Mouse (Mus musculus): ENCODE data around the gene Lrrfip1. TPM values are rescaled to one million over a fixed set of nuclear protein-coding genes. Genes with fewer than 3 reads are reported as not detected.

Gene Lrrfip1
- polyA plus RNA-seq, 1 experiment: 74.1 TPM

DNA sequence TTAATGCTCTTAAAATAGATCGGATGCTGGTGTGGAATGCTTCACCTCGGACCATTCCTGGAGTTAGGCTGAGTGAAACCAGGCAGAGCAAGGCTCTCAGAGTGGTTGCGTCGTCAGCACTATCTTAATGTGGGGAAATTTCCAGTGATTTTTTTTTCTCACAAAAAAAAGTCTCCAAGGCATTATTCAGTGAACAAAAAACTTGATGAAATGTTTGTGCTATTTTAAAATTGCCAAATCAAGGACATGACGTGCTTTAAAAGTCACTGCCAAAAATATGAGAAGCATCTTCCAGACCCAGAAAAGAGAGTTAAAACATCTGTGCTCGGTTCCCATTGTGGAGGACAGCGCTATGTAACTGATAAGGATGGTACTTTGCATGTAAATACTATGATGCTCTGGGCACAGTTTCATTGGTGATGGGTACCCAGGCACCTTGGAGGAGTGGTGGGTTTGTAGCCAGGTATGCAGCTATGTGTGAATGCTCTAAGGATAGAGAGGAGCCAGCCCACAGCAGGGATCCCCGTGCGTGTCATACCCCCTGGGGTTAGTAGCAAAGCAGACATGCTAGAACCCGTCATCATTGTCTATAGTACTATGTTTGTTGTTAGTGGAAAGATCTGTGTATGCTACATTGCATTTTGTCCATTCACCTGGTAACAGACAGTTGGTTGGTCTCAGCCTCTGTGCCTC lies 17.8 kb upstream of the Lrrfip1 start:
- no peak for TF ChIP-seq MAX (IDR thresholded peaks at IDR 0.05)
- TF ChIP-seq CTCF (IDR thresholded peaks at IDR 0.05; ENCODE audit: control insufficient read depth, insufficient read depth, insufficient read length): no peak
- TF ChIP-seq FOSL1 (IDR thresholded peaks at IDR 0.05; ENCODE audit: insufficient read depth, low read length, poor library complexity, severe bottlenecking): no peak
- no peak for TF ChIP-seq MYOD1 (IDR thresholded peaks at IDR 0.05; ENCODE audit: control insufficient read depth, insufficient read length, low read depth)
- no peak for TF ChIP-seq MYOG (IDR thresholded peaks at IDR 0.05; ENCODE audit: control insufficient read depth, extremely low read depth, insufficient read length)
- no peak for TF ChIP-seq USF1 (IDR thresholded peaks at IDR 0.05; ENCODE audit: low read depth)
- no peak for TF ChIP-seq CEBPB (IDR thresholded peaks at IDR 0.05; ENCODE audit: low read depth)
- no peak overlapping the region for H3K4me3 ChIP-seq (ENCODE audit: insufficient read depth, poor library complexity, severe bottlenecking)
- no peak overlapping the region for H3ac ChIP-seq (ENCODE audit: control insufficient read depth, insufficient read length, low read depth)
- no peaks in the 10 kb centered on the region for H3K27me3 ChIP-seq (ENCODE audit: control insufficient read depth, insufficient read depth, insufficient read length)
- no peaks in the 10 kb centered on the region for H3K36me3 ChIP-seq (ENCODE audit: control insufficient read depth, insufficient read depth)
- no peaks in the 10 kb centered on the region for H3K79me2 ChIP-seq (ENCODE audit: control insufficient read depth, insufficient read depth)
- H3K79me3 ChIP-seq (ENCODE audit: low read depth): no peaks in the 10 kb centered on the region

- Histone ChIP-seq H3ac (ENCODE audit: control insufficient read depth, insufficient read length, low read depth) (no peak overlapping the region), H3K27me3 (ENCODE audit: control insufficient read depth, insufficient read depth, insufficient read length) (no peaks in the 10 kb centered on the region), H3K79me2 (ENCODE audit: control insufficient read depth, insufficient read depth) (no peaks in the 10 kb centered on the region), H3K4me3 (ENCODE audit: insufficient read depth, poor library complexity, severe bottlenecking) (no peak overlapping the region), H3K36me3 (ENCODE audit: control insufficient read depth, insufficient read depth) (no peaks in the 10 kb centered on the region), H3K79me3 (ENCODE audit: low read depth) (no peaks in the 10 kb centered on the region)
- TF ChIP-seq MYOD1 (IDR thresholded peaks at IDR 0.05; ENCODE audit: control insufficient read depth, insufficient read length, low read depth) (no peak), CEBPB (IDR thresholded peaks at IDR 0.05; ENCODE audit: low read depth) (no peak), USF1 (IDR thresholded peaks at IDR 0.05; ENCODE audit: low read depth) (no peak), MAX (IDR thresholded peaks at IDR 0.05) (no peak)
Measured at GRCm38 (mm10) chr1:90981346-90981745, 17.2 kb upstream of the Lrrfip1 start.

- Histone ChIP-seq H3K79me3 (ENCODE audit: low read depth) (peaks cover 19% of the 10 kb centered on the region), H3ac (ENCODE audit: control insufficient read depth, insufficient read length, low read depth) (no peak overlapping the region), H3K36me3 (ENCODE audit: control insufficient read depth, insufficient read depth) (no peaks in the 10 kb centered on the region), H3K4me3 (ENCODE audit: insufficient read depth, poor library complexity, severe bottlenecking) (no peak overlapping the region), H3K27me3 (ENCODE audit: control insufficient read depth, insufficient read depth, insufficient read length) (no peaks in the 10 kb centered on the region), H3K79me2 (ENCODE audit: control insufficient read depth, insufficient read depth) (peaks cover 24% of the 10 kb centered on the region)
- TF ChIP-seq MAX (IDR thresholded peaks at IDR 0.05): no peak
- no peak for TF ChIP-seq MYOD1 (IDR thresholded peaks at IDR 0.05; ENCODE audit: control insufficient read depth, insufficient read length, low read depth)
- TF ChIP-seq MYOG (IDR thresholded peaks at IDR 0.05; ENCODE audit: control insufficient read depth, extremely low read depth, insufficient read length): no peak
- TF ChIP-seq FOSL1 (IDR thresholded peaks at IDR 0.05; ENCODE audit: insufficient read depth, low read length, poor library complexity, severe bottlenecking): no peak
- TF ChIP-seq USF1 (IDR thresholded peaks at IDR 0.05; ENCODE audit: low read depth): no peak
- no peak for TF ChIP-seq CEBPB (IDR thresholded peaks at IDR 0.05; ENCODE audit: low read depth)
- no peak for TF ChIP-seq CTCF (IDR thresholded peaks at IDR 0.05; ENCODE audit: control insufficient read depth, insufficient read depth, insufficient read length)
Measured at GRCm38 (mm10) chr1:90995916-90996315, 2.6 kb upstream of the Lrrfip1 start.

GRCm38 (mm10) chr1:90997136-90997535 lies 1.4 kb upstream of the Lrrfip1 start:
- H3ac ChIP-seq (ENCODE audit: control insufficient read depth, insufficient read length, low read depth): no peak overlapping the region
- H3K4me3 ChIP-seq (ENCODE audit: insufficient read depth, poor library complexity, severe bottlenecking): no peak overlapping the region
- H3K79me2 ChIP-seq (ENCODE audit: control insufficient read depth, insufficient read depth): peaks cover 36% of the 10 kb centered on the region
- H3K27me3 ChIP-seq (ENCODE audit: control insufficient read depth, insufficient read depth, insufficient read length): no peaks in the 10 kb centered on the region
- no peaks in the 10 kb centered on the region for H3K36me3 ChIP-seq (ENCODE audit: control insufficient read depth, insufficient read depth)
- peaks cover 28% of the 10 kb centered on the region for H3K79me3 ChIP-seq (ENCODE audit: low read depth)
- TF ChIP-seq MYOD1 (IDR thresholded peaks at IDR 0.05; ENCODE audit: control insufficient read depth, insufficient read length, low read depth): no peak
- no peak for TF ChIP-seq MYOG (IDR thresholded peaks at IDR 0.05; ENCODE audit: control insufficient read depth, extremely low read depth, insufficient read length)
- no peak for TF ChIP-seq FOSL1 (IDR thresholded peaks at IDR 0.05; ENCODE audit: insufficient read depth, low read length, poor library complexity, severe bottlenecking)
- no peak for TF ChIP-seq CTCF (IDR thresholded peaks at IDR 0.05; ENCODE audit: control insufficient read depth, insufficient read depth, insufficient read length)
- TF ChIP-seq USF1 (IDR thresholded peaks at IDR 0.05; ENCODE audit: low read depth): no peak
- TF ChIP-seq MAX (IDR thresholded peaks at IDR 0.05): no peak
- no peak for TF ChIP-seq CEBPB (IDR thresholded peaks at IDR 0.05; ENCODE audit: low read depth)

GRCm38 (mm10) chr1:90997641-90998040 lies 896 bp upstream of the Lrrfip1 start:
- Histone ChIP-seq H3K4me3 (ENCODE audit: insufficient read depth, poor library complexity, severe bottlenecking) (no peak overlapping the region), H3K27me3 (ENCODE audit: control insufficient read depth, insufficient read depth, insufficient read length) (no peaks in the 10 kb centered on the region), H3K36me3 (ENCODE audit: control insufficient read depth, insufficient read depth) (no peaks in the 10 kb centered on the region), H3K79me2 (ENCODE audit: control insufficient read depth, insufficient read depth) (peaks cover 41% of the 10 kb centered on the region), H3ac (ENCODE audit: control insufficient read depth, insufficient read length, low read depth) (no peak overlapping the region), H3K79me3 (ENCODE audit: low read depth) (peaks cover 32% of the 10 kb centered on the region)
- TF ChIP-seq MYOG (IDR thresholded peaks at IDR 0.05; ENCODE audit: control insufficient read depth, extremely low read depth, insufficient read length) (no peak), CTCF (IDR thresholded peaks at IDR 0.05; ENCODE audit: control insufficient read depth, insufficient read depth, insufficient read length) (no peak), CEBPB (IDR thresholded peaks at IDR 0.05; ENCODE audit: low read depth) (no peak), FOSL1 (IDR thresholded peaks at IDR 0.05; ENCODE audit: insufficient read depth, low read length, poor library complexity, severe bottlenecking) (no peak), MYOD1 (IDR thresholded peaks at IDR 0.05; ENCODE audit: control insufficient read depth, insufficient read length, low read depth) (no peak), USF1 (IDR thresholded peaks at IDR 0.05; ENCODE audit: low read depth) (no peak), MAX (IDR thresholded peaks at IDR 0.05) (no peak)

Data from C2C12 (cell line).